Mouse (Mus musculus) heart, postnatal 0 days (tissue): ENCODE data around the gene Hey2. TPM values are rescaled to one million over a fixed set of nuclear protein-coding genes. Genes with fewer than 3 reads are reported as not detected.

Experiments
- ATAC-seq: fragments of 200-750 bp; cut with Nextera tagmentation; 2 replicates; pipeline ENCODE4 v1.8.0; 2017; ENCODE audit warnings: low read depth, moderate number of reproducible peaks, moderate library complexity; ENCODE audit not compliant: insufficient read depth
- DNase-seq: peaks from one replicate; pipeline ENCODE4 v3.0.0-alpha.2; 2016; ENCODE audit warnings: low spot score
- H3K27ac ChIP-seq: fragments of 300-500 bp; sonication (generic); 2 replicates; pipeline ENCODE4 v1.5.1; 2014; ENCODE audit warnings: low read depth, mild to moderate bottlenecking
- H3K27me3 ChIP-seq: fragments of 300-500 bp; sonication (generic); 2 replicates; pipeline ENCODE4 v1.6.1; 2014; ENCODE audit warnings: low read length, mixed read lengths; ENCODE audit not compliant: control insufficient read depth, insufficient read depth
- H3K36me3 ChIP-seq: fragments of 300-500 bp; sonication (generic); replicated peaks from 2 replicates; pipeline ENCODE4 v1.6.1; 2014; ENCODE audit warnings: low read length, mixed read lengths; ENCODE audit not compliant: control insufficient read depth, insufficient read depth
- H3K4me1 ChIP-seq: fragments of 300-500 bp; sonication (generic); 2 replicates; pipeline ENCODE4 v1.6.1; 2014; ENCODE audit warnings: antibody characterized with exemption; ENCODE audit not compliant: control insufficient read depth, insufficient read depth
- H3K4me2 ChIP-seq: fragments of 300-500 bp; sonication (generic); 2 replicates; pipeline ENCODE4 v1.6.1; 2014; ENCODE audit warnings: low read depth, mild to moderate bottlenecking, low read length, moderate library complexity
- H3K4me3 ChIP-seq: fragments of 300-500 bp; sonication (generic); 2 replicates; pipeline ENCODE4 v1.5.1; 2014; ENCODE audit warnings: low read depth, low read length
- H3K9ac ChIP-seq: fragments of 300-500 bp; sonication (generic); replicated peaks from 2 replicates; pipeline ENCODE4 v1.6.1; 2014; ENCODE audit warnings: low read depth, low read length, mixed read lengths
- H3K9me3 ChIP-seq: fragments of 300-500 bp; sonication (generic); replicated peaks from 2 replicates; pipeline ENCODE4 v1.6.1; 2016; ENCODE audit warnings: low read length; ENCODE audit not compliant: control insufficient read depth
- CTCF ChIP-seq: IDR thresholded peaks from 2 replicates; pipeline ENCODE4 v1.5.1; 2016; ENCODE audit warnings: antibody characterized with exemption, control low read depth, low read depth
- EP300 ChIP-seq: IDR thresholded peaks from 2 replicates; pipeline ENCODE4 v1.6.1; 2016; ENCODE audit warnings: antibody characterized with exemption, low read depth
- WGBS: fragments of 180-500 bp; shearing (Covaris S2); extraction: QIAGEN DNeasy Blood & Tissue Kit; methylation state at CpG from one replicate; pipeline ENCODE4 v1.1.7; 2014; 5-methylcytosine and 5-hydroxymethylcytosine counted together
- polyA plus RNA-seq: library from polyadenylated mRNA; unstranded; fragments of >200 nt; fragmentation: Nextera tagmentation; extraction: Ambion mirVana; gene quantifications from 2 replicates; pipeline ENCODE4 v1.2.1, GENCODE M21; 2015
- total RNA-seq: library from RNA; depleted of rRNA; stranded (reverse); fragments of >200 nt; gene quantifications from 2 replicates; pipeline ENCODE4 v1.2.3, GENCODE M21; 2014; ENCODE audit warnings: low replicate concordance; rRNA removed

Gene Hey2
- total and polyA plus RNA-seq, 2 experiments from 2014 or later: 23.7 to 73.9 TPM

DNA sequence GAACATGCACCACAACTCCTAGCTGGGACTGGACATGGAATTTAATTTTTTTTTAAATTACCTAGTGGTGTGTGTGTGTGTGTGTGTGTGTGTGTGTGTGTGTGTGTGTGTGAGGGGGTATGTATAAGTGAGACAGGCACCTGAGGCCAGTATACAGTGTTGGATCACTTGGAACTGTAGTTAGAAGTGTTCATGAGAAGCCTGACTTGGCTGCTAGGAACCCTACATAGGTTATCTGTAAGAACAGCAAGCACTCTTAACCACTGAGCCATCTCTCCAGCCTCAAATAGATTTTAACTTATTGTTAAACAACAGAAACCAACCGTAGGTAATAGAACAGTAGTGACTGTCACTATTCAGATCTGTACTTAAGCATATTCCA is 54.3 kb downstream of the Hey2 start:
- 0 out of 2 replicates have a peak, but pooled peaks cover 6% of the 10 kb centered on the region for H3K4me1 ChIP-seq
- ATAC-seq (no peak), DNase-seq (no peak)
- no peak overlapping the region for H3K4me2 ChIP-seq
- no peaks in the 10 kb centered on the region for H3K27me3 ChIP-seq
- 76% methylated on average over 1 of the region's 1 CpGs for WGBS
- no peaks in the 10 kb centered on the region for H3K36me3 ChIP-seq
- no peak overlapping the region for H3K4me3 ChIP-seq
- TF ChIP-seq CTCF (no peak), EP300 (no peak)
- no peak overlapping the region for H3K9ac ChIP-seq
- no peak overlapping the region for H3K27ac ChIP-seq
- no peaks in the 10 kb centered on the region for H3K9me3 ChIP-seq

DNA sequence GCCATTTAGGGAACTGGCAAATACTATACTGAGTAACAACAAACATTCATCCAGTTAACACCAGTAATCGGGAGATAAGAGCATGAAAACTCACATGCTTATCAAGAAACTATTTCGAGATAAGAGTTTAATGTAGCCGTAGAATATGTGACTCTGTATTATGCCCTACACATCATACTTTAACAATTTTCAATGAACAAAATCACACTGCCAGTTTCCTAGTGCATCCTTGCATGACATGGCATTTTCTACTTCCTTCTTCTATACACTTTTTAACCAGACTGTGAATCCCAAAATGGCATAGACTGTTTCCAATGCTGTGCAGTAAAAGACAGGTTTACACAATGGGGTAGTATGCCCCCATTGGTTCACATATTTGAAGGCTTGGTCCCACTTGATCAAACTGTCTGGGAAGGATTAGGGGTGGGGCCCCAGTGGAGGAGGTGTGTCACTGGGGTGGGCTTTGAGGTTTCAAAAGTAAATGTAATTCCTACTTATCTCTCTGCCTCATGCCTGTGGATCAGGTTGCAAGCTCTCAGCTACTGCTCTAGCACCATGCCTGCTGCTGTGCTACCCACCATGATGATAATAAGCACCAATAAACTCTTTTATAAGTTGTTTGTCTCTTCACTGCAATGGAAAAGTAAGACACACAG is 54.8 kb downstream of the Hey2 start:
- no peak for DNase-seq
- WGBS: 27% methylated on average over 3 of the region's 3 CpGs
- TF ChIP-seq EP300 (no peak), CTCF (no peak)

GRCm38 (mm10) chr10:30786103-30786754 is 56.4 kb downstream of the Hey2 start:
- DNase-seq: no peak
- TF ChIP-seq CTCF (no peak), EP300 (no peak)
- H3K9me3 ChIP-seq: no peaks in the 10 kb centered on the region
- H3K27me3 ChIP-seq: no peaks in the 10 kb centered on the region
- 75% methylated on average over 5 of the region's 5 CpGs for WGBS
- no peak overlapping the region for H3K4me2 ChIP-seq
- H3K4me3 ChIP-seq: no peak overlapping the region
- H3K4me1 ChIP-seq: 0 out of 2 replicates have a peak, but pooled peaks cover 6% of the 10 kb centered on the region
- no peak overlapping the region for H3K27ac ChIP-seq
- ATAC-seq: no peak
- no peaks in the 10 kb centered on the region for H3K36me3 ChIP-seq
- no peak overlapping the region for H3K9ac ChIP-seq

More for the DNA sequence above, 54.8 kb downstream of the Hey2 start:
- Histone ChIP-seq H3K27me3 (no peaks in the 10 kb centered on the region), H3K27ac (no peak overlapping the region), H3K4me2 (no peak overlapping the region), H3K4me1 (0 out of 2 replicates have a peak, but pooled peaks cover 6% of the 10 kb centered on the region), H3K4me3 (no peak overlapping the region), H3K9me3 (no peaks in the 10 kb centered on the region), H3K9ac (no peak overlapping the region), H3K36me3 (no peaks in the 10 kb centered on the region)
- no peak for ATAC-seq

Other genes starting within 250 kb of the Hey2 start
- 4.0 and 9.1 TPM in 2 replicates for gene Trmt11, start 242.1 kb downstream of the Hey2 start, total RNA-seq
- 8.7 and 11.3 TPM in 2 replicates for gene Trmt11, start 242.1 kb downstream of the Hey2 start, polyA plus RNA-seq
- 20.5 and 33.4 TPM in 2 replicates for gene Hint3, start 213.2 kb downstream of the Hey2 start, total RNA-seq
- 75.0 and 85.1 TPM in 2 replicates for gene Hint3, start 213.2 kb downstream of the Hey2 start, polyA plus RNA-seq
- gene Ncoa7, start 39.5 kb downstream of the Hey2 start, total RNA-seq: 1.3 and 9.2 TPM in 2 replicates
- gene Ncoa7, start 39.5 kb downstream of the Hey2 start, polyA plus RNA-seq: 5.4 and 6.5 TPM in 2 replicates